Mouse (Mus musculus): ENCODE measurements around the gene Gm28051. TPM values are rescaled to one million over a fixed set of nuclear protein-coding genes. Genes with fewer than 3 reads are reported as not detected.
A peak's percentile ranks its signal among the peaks of the same experiment; 100 is the strongest.

Gm28051 gene
- polyA plus RNA-seq, 1 experiment, result not detected

DNA sequence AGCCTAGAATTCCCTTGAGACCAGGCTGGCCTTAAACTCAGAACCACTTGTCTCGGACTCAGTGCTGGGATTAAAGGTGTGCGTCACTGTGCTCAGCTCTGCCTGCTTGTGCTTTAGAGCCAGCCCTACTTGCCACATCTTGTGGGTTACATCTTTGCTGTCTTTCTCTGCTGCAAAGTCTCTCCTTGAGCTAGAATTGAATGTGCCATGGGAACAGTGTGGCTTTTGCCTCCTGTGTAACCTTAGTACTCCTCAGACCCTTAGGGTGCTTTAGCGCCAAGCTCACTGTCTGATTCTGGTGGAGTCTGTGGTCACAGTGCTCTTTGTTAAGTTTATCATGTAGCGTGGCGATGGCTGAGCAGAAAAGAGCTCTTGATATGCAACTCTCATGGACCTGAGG, 15.1 kb upstream of the Gm28051 start:
- no peak overlapping the region for H3K4me3 ChIP-seq (ENCODE audit: insufficient read depth, low read depth, low read length)
- no peak for TF ChIP-seq POLR2A (IDR thresholded peaks at IDR 0.05; ENCODE audit: insufficient read depth, low read depth, low read length)
- TF ChIP-seq CTCF (IDR thresholded peaks at IDR 0.05; ENCODE audit: insufficient read depth, low read depth, low read length), result no peak
- WGBS, result 97% methylated on average over 5 of the region's 5 CpGs
- H3K4me1 ChIP-seq (ENCODE audit: control insufficient read depth, insufficient read depth, low read length), result no peaks in the 10 kb centered on the region
- H3K27ac ChIP-seq (ENCODE audit: insufficient read depth, low read depth, low read length), result no peak overlapping the region

DNA sequence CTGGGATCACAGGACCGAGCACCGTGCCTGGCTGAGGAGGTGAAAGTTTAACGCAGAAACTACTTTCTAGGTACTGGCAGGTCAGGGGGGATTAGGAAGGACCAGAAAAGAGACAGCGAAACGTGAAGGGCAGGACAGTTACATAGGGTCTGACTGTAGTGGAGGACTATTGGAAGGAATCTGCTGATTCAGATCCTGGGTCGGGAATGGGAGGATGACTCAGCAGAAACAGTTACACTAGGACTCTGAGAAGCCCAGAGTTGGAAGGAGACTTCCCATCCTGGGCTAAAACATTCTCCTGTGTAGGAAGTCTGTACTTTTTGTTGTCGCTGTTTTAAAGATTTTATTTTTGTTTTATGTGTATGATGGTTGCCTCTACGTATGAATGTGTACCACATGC, 14.0 kb upstream of the Gm28051 start:
- Histone ChIP-seq H3K27ac (ENCODE audit: insufficient read depth, low read depth, low read length) (no peak overlapping the region), H3K4me3 (ENCODE audit: insufficient read depth, low read depth, low read length) (no peak overlapping the region), H3K4me1 (ENCODE audit: control insufficient read depth, insufficient read depth, low read length) (no peaks in the 10 kb centered on the region)
- 97% methylated on average over 8 of the region's 8 CpGs for WGBS
- TF ChIP-seq POLR2A (IDR thresholded peaks at IDR 0.05; ENCODE audit: insufficient read depth, low read depth, low read length), result no peak
- no peak for TF ChIP-seq CTCF (IDR thresholded peaks at IDR 0.05; ENCODE audit: insufficient read depth, low read depth, low read length)

DNA sequence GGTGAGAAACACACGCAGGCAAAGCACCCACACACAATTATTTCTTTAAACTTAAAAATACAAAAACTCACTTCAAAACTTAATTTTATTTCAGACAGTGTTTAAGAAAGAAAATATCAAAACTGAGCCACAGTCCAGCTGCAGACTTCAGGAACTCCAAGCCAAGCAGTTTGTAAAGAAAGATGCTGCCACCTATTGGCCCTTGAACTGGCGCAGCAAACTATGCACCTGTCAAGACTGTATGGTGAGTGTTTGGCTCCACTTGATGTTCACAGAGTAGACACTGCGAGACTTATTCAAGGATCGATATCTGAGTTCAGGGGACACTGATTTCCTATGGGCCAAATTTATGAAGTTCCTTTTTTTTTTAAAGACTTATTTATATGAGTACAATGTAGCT, 11.4 kb upstream of the Gm28051 start:
- 83% methylated on average over 4 of the region's 4 CpGs for whole genome bisulfite sequencing
- TF ChIP-seq CTCF (IDR thresholded peaks at IDR 0.05; ENCODE audit: insufficient read depth, low read depth, low read length) (no peak), POLR2A (IDR thresholded peaks at IDR 0.05; ENCODE audit: insufficient read depth, low read depth, low read length) (no peak)

GRCm38 (mm10) chr12:102763696-102764095, 6.1 kb upstream of the Gm28051 start:
- no peak overlapping the region for H3K4me3 ChIP-seq (ENCODE audit: insufficient read depth, low read depth, low read length)
- H3K27ac ChIP-seq (ENCODE audit: insufficient read depth, low read depth, low read length), result no peak overlapping the region
- H3K4me1 ChIP-seq (ENCODE audit: control insufficient read depth, insufficient read depth, low read length), result peaks cover 8% of the 10 kb centered on the region
- TF ChIP-seq CTCF (IDR thresholded peaks at IDR 0.05; ENCODE audit: insufficient read depth, low read depth, low read length), result no peak
- TF ChIP-seq POLR2A (IDR thresholded peaks at IDR 0.05; ENCODE audit: insufficient read depth, low read depth, low read length), result no peak

More for the DNA sequence above, 11.4 kb upstream of the Gm28051 start:
- Histone ChIP-seq H3K4me1 (ENCODE audit: control insufficient read depth, insufficient read depth, low read length) (no peaks in the 10 kb centered on the region), H3K4me3 (ENCODE audit: insufficient read depth, low read depth, low read length) (no peak overlapping the region), H3K27ac (ENCODE audit: insufficient read depth, low read depth, low read length) (no peak overlapping the region)

DNA sequence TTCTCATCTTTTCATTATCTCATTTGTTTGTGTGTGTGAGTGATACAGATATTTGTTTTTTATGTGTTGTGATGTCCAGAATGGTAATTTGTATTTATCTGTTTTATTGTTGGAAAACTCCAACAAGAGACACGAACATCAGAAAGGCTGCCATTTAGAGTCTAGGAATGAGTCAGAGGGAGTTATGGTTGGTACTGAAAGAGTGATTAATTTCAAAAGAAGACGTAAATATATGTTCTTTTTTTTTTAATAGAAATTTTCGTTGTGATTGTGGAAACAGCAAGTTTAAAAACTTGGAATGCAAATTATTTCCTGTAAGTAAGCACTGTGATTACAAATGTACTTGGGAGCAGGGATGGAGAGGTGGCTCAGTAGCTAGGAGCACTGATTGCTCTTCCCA, 4.1 kb upstream of the Gm28051 start:
- TF ChIP-seq CTCF (IDR thresholded peaks at IDR 0.05; ENCODE audit: insufficient read depth, low read depth, low read length), result no peak
- TF ChIP-seq POLR2A (IDR thresholded peaks at IDR 0.05; ENCODE audit: insufficient read depth, low read depth, low read length), result no peak
- H3K27ac ChIP-seq (ENCODE audit: insufficient read depth, low read depth, low read length), result no peak overlapping the region
- 79% methylated on average over 3 of the region's 3 CpGs for WGBS
- no peak overlapping the region for H3K4me3 ChIP-seq (ENCODE audit: insufficient read depth, low read depth, low read length)
- H3K4me1 ChIP-seq (ENCODE audit: control insufficient read depth, insufficient read depth, low read length), result peaks cover 8% of the 10 kb centered on the region

GRCm38 (mm10) chr12:102758936-102759335, 1.4 kb upstream of the Gm28051 start:
- TF ChIP-seq POLR2A (IDR thresholded peaks at IDR 0.05; ENCODE audit: insufficient read depth, low read depth, low read length) (no peak), CTCF (IDR thresholded peaks at IDR 0.05; ENCODE audit: insufficient read depth, low read depth, low read length) (no peak)
- H3K4me3 ChIP-seq (ENCODE audit: insufficient read depth, low read depth, low read length), result peak overlapping the region; percentile 15; the same call in 1 of the 2 replicates
- H3K27ac ChIP-seq (ENCODE audit: insufficient read depth, low read depth, low read length), result no peak overlapping the region
- peaks cover 8% of the 10 kb centered on the region for H3K4me1 ChIP-seq (ENCODE audit: control insufficient read depth, insufficient read depth, low read length)
- 1% methylated on average over 5 of the region's 5 CpGs for WGBS

GRCm38 (mm10) chr12:102758403-102758756, 815 bp upstream of the Gm28051 start, which contains the start of gene Gm20604:
TSS of gene Gm20604 (minus strand) at chr12:102758672.
- Histone ChIP-seq H3K27ac (ENCODE audit: insufficient read depth, low read depth, low read length) (peak within 1 kb of the TSS; percentile 42; the same call in 1 of the 2 replicates), H3K4me3 (ENCODE audit: insufficient read depth, low read depth, low read length) (peak within 1 kb of the TSS; percentile 97), H3K4me1 (ENCODE audit: control insufficient read depth, insufficient read depth, low read length) (peaks cover 8% of the 10 kb centered on the region)
- TF ChIP-seq CTCF (IDR thresholded peaks at IDR 0.05; ENCODE audit: insufficient read depth, low read depth, low read length), result no peak
- TF ChIP-seq POLR2A (IDR thresholded peaks at IDR 0.05; ENCODE audit: insufficient read depth, low read depth, low read length), result no peak
- 0% methylated on average over 10 of the region's 10 CpGs for WGBS

DNA sequence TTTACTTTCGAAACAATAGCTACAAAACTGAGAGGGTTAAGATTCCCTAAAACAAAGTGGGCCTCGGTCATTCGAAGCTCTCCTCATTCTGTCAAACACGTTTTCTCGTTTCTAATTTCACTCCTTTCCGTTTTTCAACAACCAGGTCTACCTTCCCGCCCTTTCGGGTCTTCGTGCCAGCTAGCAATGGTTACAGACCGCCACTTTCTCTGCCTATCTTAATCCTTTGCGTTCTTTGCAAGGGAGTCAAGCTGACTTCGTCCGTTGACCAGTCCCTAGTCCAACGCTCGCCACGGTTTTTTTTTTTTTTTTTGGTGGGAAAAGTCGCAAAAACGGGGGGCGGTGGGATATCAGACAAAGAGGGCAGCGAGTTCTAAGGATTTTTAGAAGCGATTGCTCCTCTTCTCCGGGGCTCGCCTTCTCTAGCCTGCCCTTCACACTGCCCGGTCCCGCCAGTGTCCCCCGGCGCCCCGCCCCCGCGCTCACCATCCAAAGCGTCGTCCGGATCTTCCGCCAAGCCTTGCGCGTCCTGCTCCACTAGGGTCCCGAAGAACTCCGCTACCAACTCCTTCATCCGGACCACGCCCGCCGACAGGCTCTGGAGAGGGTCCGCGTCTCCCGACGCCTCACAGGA, 393 bp downstream of the Gm28051 start:
- 2% methylated on average over 46 of the region's 46 CpGs for WGBS
- Histone ChIP-seq H3K4me1 (ENCODE audit: control insufficient read depth, insufficient read depth, low read length) (peaks cover 8% of the 10 kb centered on the region), H3K4me3 (ENCODE audit: insufficient read depth, low read depth, low read length) (peak overlapping the region; percentile 81), H3K27ac (ENCODE audit: insufficient read depth, low read depth, low read length) (peak overlapping the region; percentile 42; the same call in 1 of the 2 replicates)
- TF ChIP-seq POLR2A (IDR thresholded peaks at IDR 0.05; ENCODE audit: insufficient read depth, low read depth, low read length) (no peak), CTCF (IDR thresholded peaks at IDR 0.05; ENCODE audit: insufficient read depth, low read depth, low read length) (no peak)

- 79% methylated on average over 7 of the region's 7 CpGs for whole genome bisulfite sequencing
- Histone ChIP-seq H3K4me1 (ENCODE audit: control insufficient read depth, insufficient read depth, low read length) (peaks cover 8% of the 10 kb centered on the region), H3K27ac (ENCODE audit: insufficient read depth, low read depth, low read length) (no peak overlapping the region), H3K4me3 (ENCODE audit: insufficient read depth, low read depth, low read length) (no peak overlapping the region)
- TF ChIP-seq CTCF (IDR thresholded peaks at IDR 0.05; ENCODE audit: insufficient read depth, low read depth, low read length) (no peak), POLR2A (IDR thresholded peaks at IDR 0.05; ENCODE audit: insufficient read depth, low read depth, low read length) (no peak)
Observed at GRCm38 (mm10) chr12:102756304-102756703, 1.3 kb downstream of the Gm28051 start.
